Mouse (Mus musculus): Measurements from ENCODE around the gene Peg12.

Peg12 gene

DNA sequence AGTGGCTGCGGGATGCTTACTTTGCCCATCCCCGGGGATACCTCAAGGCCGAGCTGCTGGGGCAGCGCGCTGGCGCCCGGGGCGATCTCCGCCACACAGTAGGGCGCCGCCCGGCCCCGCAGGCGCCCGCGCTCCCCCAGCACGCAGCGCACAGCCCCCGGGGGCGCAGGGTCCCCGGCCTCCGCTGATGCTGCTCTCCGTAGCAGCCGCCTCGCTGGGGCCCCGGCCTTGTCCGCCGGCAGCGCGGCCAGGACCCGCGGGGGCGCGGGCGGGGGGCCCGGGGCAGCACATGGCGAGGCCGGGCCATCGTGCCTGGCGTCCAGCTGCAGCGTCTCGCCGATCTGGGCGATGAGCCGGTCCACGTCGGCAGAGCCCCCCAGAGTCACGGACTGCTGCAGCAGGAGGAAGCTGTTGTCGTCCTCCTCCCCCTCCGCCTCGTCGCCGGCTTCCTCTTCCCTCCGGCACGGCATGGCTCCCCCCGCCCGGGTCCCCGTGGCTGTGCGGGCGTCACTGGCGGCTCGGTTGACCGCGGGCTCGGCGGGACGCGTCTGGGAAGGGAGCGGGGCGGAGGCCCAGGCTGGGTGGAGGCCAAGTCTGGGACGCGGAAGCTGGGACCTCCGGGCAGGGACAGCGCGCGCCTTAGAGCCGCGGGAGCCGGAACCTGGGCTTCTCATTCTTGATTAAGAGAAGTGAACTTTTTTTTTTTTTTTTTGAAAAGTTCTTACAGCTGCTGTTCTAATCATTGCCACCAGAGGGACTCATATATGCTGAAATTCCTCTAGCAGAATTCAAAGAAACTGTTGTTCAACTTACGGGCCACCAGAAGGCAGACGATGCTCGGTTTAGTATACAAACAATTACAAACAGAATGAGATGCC is at the start of gene Peg12:
Peg12 (minus strand) TSS at position 633 of the 878 bp plus-strand sequence.
- peak; percentile 21 to 38 for DNase-seq (ENCODE audit: low spot score in 2 of 2)

DNA sequence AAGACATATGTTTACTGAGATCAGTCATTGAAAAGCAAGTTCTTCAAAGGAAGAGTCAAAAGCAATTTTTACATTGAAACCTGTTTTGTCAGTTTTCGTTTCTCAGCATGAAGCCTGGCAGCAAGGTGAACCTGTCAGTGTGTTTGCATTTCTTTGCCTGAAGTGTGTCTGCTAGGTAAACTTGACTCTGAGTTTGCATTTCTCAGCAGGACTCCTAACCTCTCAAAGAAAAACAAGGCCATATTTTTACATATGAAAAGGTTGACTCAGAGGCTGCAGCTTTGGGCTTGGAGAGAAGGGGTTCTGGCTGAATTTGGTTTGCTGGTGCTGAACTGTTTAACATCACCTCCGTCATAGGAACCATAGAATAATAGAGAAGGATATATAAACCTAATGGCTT is 21.8 kb upstream of the Peg12 start:
- no peak for DNase-seq (ENCODE audit: low spot score in 2 of 2)

DNA sequence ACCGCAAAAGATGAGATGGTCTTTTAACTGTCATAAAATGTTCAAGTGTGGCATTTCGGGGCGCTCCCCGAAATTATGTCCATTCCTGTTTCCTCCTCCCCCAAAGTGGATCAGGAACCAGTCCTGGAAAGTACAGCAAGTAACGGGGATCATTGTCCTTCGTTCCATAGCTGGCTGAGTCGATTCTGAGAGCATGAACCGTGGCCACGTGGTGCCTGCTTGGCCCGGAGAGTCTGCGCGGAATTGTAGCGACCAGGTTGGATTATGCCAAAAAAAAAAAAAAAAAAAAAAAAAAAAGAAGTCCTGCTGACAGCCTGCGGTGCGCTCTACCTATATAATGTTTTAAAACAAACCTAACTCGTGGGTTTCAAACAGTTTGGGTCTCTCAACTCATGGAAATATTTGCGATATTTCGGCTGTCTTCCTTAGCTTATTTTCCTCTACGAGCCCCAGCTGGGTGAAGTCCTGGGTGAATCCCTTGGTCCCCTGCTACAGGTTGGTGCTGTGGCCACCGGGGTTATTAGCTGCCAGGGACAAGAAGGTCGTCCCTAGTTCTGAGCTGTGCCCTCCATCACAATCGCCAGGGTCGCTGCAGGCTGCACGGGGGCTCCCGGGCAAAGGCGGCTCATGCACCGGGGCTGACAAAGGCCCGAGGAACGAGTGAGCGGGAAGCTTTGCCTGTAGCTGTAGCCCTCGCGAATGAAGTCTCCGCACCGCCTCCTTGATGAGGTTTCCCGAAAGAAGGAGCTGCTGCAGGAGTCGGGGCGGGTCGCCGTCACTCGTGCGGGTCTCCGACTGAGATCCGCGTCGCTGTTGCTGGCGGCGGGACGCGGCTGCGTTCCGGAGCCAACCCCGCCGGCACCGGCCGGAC is 1.1 kb downstream of the Peg12 start:
- DNase-seq (ENCODE audit: low spot score in 2 of 2): peak in 1 of 2 experiments; percentile 19

DNA sequence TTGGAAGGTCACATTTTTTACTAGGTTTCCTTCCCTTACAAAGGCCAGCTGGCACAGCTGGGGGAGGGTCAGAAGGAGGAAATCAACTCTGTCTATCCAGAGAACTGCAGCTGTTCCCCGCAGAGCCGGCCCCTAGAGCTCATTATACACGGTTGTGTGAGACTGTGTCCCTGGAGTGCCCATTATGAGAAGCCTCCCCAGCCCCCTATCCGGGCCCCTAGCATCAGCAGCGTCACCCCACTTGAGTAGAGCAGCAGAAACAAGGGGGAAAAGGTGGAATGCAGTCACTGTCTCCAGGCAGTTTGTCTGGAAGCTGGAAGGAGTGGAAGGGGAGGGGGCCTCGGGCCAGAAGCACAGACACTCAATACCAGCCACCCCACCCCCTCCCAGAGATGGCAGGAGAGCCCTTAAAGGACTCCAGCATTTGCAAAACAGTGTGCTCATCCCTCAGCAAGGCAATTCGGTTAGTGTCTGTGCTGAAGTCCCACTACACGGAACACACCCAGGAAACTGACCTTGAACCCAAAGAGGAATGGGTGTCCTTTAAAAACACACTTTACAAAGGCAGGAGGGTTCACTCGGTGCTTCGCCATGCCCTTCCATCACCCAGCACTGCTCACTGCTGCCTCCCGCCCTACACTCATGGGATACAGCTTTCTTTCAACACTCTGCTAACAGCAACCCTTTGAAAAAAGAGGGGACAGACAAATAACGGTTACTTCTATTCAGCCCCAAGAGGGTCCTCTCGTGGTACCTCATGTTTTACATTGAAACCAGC is 1.9 kb downstream of the Peg12 start:
- peak in 1 of 2 experiments; percentile 12 for DNase-seq (ENCODE audit: low spot score in 2 of 2)

DNA sequence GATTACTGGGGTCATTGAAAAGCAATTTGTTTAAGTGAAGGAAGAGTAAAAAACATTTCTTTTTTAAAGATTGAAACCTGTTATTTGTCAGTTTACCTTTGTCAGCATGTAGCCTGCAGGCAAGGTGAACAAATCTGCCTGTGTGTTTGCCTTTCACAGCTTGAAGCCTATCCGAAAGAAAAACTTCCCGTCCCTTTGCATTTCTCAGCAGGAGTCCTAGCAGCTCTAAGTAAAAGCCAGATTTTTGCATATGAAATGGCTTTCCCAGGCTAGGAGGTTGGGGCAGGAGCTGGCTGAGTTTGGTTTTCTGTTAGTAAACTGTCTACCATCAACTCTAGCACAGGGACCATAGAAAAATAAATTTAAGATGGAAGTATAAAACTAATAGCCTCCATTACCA is 12.0 kb downstream of the Peg12 start:
- DNase-seq (ENCODE audit: low spot score in 2 of 2): no peak

DNA sequence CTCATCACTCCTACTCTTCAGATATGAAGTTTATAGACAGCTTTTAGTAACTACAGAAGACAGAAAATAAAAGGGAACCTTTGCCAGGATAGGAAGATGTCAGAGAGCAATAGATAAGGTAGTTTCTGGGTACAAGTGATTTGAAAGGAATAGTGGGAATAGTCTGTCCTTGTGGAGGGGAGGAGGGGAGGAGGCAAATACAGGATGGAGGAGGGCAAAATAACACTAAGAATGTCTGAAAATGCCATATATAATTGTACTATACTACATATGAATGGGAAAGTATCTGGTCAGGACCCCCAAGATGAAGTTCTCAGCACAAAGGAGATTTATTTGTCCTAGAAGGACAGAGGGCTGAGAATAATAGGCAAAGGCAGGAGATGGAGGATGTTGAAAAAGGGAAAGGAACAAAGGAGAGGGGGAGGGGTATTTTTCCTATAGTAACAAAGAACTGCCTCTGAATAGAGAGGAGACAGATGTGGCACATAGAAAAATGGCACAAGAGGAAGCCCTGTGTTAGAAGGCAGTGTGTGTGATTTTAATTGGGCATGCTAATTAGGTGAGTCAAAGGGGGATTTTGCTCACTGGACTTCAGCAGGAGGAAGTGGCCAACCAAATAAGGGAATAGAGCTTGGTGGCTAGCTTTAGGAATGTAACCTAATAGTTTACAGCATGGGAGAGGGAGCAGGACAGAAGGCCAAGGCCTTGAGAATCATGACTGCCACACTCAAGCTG is 18.7 kb downstream of the Peg12 start:
- DNase-seq (ENCODE audit: low spot score in 2 of 2): no peak

DNA sequence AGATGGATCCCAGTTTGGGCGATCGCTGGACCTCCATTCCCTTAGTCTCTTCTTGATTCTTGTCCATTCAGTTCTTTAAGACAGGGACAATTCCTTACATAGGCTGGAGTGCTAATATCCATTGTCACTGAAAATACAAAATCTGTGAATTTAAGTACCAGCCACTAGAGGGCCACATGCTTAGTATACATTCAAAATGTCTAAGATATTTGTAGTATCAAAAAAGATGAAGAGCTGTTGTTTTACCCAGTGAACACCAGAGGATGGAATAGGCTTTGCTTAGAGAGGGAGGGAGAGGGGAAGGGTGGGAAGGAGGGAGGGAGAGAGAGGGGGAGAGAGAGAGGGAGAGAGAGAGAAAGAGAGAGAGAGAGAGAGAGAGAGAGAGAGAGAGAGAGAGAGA is 27.9 kb downstream of the Peg12 start:
- DNase-seq (ENCODE audit: low spot score in 2 of 2): no peak

DNA sequence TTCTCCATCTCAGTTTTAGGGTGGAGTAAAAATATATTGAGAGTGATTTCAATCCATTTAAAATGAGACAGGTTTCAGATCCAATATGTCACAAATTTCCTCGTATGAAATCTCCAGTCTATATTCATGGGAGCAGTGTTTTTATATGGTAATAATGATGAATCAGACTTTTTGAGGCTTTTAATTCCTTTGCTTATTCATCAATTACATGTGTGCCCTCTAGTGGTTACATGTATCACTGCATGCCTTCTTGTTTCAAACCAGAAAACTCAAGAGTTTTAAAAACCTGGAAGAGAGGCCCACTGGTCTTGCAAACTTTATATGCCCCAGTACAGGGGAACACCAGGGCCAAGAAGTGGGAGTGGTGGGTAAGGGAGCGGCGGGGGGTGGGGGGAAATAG is 31.1 kb downstream of the Peg12 start:
- no peak for DNase-seq (ENCODE audit: low spot score in 2 of 2)

DNA sequence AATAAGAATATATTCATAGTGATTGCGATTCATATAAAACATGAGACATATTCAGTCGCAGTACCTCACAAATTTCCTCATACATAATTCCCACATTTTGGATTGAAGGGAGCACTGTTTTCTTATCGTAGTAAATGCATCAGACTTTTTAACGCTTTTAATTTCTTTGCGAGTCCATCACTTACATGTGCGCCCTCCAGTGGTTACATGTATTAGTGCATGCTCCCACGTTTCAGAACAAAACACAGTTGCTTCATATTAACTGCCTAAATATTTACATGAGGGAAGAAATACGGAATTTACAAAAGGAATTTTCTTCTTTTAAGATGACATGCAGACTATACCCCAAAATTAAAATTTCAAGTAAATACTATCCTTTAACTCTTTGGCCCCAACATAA is 36.0 kb downstream of the Peg12 start:
- peak in 1 of 2 experiments; percentile 19 for DNase-seq (ENCODE audit: low spot score in 2 of 2)

DNA sequence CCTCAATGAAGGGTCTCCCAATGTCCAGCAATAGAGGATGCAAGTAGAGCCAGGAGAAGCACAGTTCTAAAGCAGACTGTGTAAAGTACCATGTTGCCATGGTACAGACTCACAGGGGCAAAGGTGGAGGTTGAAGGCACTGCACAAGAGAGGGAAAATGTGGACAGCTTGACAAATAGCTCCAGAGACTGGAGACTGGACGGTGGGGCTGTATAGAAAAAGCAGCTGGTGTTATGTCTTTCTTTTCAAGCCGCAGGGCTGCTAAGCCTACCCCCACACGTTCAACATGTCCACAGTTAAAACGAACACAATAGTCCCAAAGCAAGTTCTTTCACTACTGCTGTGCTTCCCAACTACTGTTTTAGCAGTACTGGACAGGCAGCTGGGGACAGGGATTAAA is 41.1 kb downstream of the Peg12 start:
- no peak for DNase-seq (ENCODE audit: low spot score in 2 of 2)

DNA sequence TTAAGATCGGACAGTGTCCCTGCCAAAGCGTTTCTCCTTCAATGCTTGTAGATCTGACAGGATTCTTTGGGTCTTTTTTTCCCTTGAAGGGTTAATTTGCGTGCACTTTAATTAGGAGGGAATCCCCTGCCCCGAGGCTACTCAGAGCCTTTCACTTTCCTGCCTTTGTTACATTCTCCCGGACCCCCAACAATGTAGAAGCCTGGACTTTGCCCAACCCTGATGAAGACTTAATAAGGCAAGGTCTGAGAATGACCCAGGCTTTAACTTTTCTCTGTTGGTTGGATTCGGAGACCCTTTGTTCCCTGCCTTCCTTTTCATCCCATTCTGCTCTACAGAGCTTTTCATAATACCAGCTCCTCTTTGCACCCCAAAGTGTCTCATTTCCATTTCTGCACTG is 43.7 kb downstream of the Peg12 start:
- no peak for DNase-seq (ENCODE audit: low spot score in 2 of 2)

DNA sequence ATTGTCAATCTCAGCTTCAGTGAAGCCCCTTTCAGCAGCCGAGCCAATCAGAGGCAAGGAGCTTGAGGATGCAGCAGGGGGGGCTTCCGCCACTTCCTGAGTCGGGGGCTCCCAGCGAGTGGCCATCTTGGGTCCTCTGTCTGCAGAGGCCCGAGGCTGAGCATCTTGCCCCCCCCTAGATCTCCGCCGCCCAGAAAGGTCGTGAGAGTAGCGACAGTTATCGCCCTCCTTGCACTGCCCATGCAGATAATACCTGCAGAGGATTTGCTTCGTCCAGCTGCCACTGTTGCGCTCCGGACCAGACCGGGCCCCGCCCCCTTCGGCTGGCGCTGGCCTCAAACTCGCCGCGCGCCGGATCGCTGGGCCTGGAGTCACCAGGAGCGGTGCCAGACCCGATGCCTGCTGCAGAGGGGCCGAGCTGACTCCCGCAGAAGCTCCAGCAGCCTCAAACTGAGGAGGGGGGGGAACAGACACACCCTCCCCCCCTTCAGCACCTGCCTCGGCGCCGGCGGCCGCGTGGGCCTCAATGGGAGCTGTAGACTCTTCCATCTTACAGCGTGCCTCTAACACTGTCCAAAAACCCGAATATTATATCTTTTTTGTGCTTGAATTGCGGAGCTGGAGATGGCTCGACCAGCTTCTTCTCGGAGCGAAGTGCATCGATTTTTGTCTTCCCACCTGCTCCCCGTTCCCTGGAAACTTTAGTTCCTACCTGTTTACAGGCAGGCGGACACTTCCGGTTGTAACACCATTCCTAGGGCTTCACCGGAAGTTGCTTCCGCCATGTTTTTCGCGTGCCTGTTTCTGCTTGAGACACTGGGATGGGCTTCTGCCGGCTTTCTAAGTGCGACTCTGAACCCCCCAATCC is 44.6 kb downstream of the Peg12 start, which contains the start of gene Mkrn3:
Mkrn3 (minus strand) TSS at position 647 of the 868 bp plus-strand sequence.
- peak; percentile 9 to 57 for DNase-seq (ENCODE audit: low spot score in 2 of 2)

DNA sequence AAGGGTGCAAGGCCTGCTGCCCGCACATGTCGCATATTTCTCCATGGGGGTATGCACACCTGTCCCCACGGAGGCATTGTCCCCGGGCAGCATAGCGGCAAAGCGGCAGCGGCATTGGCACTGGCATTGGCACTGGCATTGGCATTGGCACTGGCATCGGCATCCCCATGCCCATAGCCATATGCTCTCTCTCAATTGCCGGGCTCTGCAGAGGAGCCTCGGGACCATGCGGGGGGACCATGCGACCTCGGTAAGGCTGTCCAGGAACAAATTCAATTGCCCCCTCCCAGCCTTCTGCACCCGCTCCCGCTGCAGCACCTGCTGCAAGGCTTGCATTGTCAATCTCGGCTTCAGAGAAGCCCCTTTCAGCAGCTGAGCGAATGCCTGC is 45.2 kb downstream of the Peg12 start:
- peak in 1 of 2 experiments; percentile 13 for DNase-seq (ENCODE audit: low spot score in 2 of 2)

DNA sequence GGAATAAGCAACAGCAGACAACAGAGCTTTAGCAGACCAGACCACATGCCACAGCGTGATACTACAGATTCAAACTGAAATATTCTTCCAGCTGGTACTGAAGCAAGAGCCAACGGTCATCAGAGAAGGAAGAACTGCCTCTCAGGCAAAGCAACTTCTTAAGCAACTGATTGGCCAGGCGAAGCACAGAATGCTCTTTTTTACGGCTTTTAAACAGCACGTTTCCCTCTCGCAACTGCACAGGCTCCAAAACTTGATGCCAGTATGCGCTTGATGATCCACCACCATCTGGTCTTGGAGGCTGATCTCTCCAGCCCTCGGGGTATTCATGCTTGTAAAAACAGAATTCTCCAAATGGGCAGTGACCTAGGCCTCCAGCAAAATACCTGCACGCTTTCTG is 46.0 kb downstream of the Peg12 start:
- DNase-seq (ENCODE audit: low spot score in 2 of 2): no peak

DNA sequence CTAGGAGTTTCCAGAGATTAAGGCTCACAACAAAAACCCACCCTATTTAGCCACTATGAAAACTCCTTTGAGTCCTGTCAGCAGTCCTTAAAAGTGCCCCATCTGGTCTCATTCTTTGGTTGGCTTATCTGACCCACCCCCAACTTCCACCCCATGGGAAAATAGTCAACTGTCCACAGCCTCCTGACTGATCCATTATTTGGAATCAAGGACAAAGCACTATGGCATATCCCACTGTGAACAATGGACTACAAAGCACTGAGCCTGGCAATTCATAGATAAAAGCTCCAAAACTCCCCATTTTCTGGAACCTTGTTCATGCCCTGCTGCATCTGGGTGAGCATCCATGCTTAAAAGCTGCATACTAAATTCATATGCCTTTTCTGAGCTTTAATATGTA is 48.1 kb downstream of the Peg12 start:
- DNase-seq (ENCODE audit: low spot score in 2 of 2): no peak

DNA sequence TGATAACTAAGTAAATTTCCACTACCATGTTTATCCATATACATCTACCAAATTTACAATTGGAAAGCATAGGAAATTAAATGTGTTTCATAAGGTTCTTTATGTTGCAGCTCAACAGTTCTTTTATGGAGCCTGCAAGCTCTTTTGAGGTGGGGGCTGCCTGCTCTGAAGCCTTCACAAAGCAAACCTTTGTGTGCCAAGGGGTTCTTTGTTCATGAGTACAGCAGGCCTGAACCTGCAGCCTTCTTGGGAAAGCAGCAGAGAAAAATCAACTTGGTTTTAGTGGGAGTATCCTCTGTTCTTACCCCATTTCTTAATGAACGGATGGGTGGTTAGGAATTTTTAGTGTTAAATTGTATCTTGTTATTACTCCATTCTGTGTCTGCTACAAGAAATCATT is 49.1 kb downstream of the Peg12 start:
- no peak for DNase-seq (ENCODE audit: low spot score in 2 of 2)
